22 mouse cellular contexts compared by ENCODE assay signal in genomic region chr9:85653401-85653800, GRCm38 (mm10).
DNase-seq lines count a peak whose midpoint lies in the region; ATAC-seq and TF ChIP-seq lines count a peak whose summit lies in the region.
"Had no signal": no experiment of that assay in that cellular context is flagged by ENCODE, and none has a peak within 500 bp of the region (broad histone marks: within the 10 kb centered on the region; RNA-seq: fewer than 3 reads in every experiment).

No protein-coding gene starts in this region.

- no peak overlapping the region for H3K4me3 ChIP-seq in heart, adult 2 months
- H3K4me3 ChIP-seq in heart, embryonic 12.5 days: no peak overlapping the region
- no peak overlapping the region for H3K4me3 ChIP-seq in heart, embryonic 11.5 days (ENCODE audit: low read depth, low read length)
- no peak overlapping the region for H3K4me3 ChIP-seq in neural tube, embryonic 15.5 days (replicated peaks)
- H3K4me3 ChIP-seq: embryonic facial prominence, embryonic 15.5 days; erythroblast, embryonic 14.5 days; forebrain, embryonic 10.5 days; heart, embryonic 15.5 days; hindbrain, embryonic 10.5 days; intestine, embryonic 15.5 days had no signal

- TF ChIP-seq EP300 in heart, adult 2 months (IDR thresholded peaks at IDR 0.05; ENCODE audit: insufficient read depth, low read depth, low read length): no peak

- H3K36me3 ChIP-seq in heart, adult 2 months (ENCODE audit: control insufficient read depth, insufficient read depth, low read length): peaks cover 6% of the 10 kb centered on the region; the same call in 1 of the 2 replicates
- no peaks in the 10 kb centered on the region for H3K36me3 ChIP-seq in heart, embryonic 12.5 days
- no peaks in the 10 kb centered on the region for H3K36me3 ChIP-seq in heart, embryonic 11.5 days (ENCODE audit: control insufficient read depth, insufficient read depth, low read length)
- H3K36me3 ChIP-seq in neural tube, embryonic 15.5 days: no peaks in the 10 kb centered on the region
- H3K36me3 ChIP-seq: embryonic facial prominence, embryonic 15.5 days; forebrain, embryonic 10.5 days; heart, embryonic 15.5 days; hindbrain, embryonic 10.5 days; intestine, embryonic 15.5 days had no signal

- WGBS in heart, adult 2 months: 20% methylated on average over 4 of the region's 4 CpGs
- 60% methylated on average over 4 of the region's 4 CpGs for WGBS in heart, embryonic 12.5 days
- WGBS in heart, embryonic 11.5 days (ENCODE audit: insufficient replicate concordance): 66% methylated on average over 4 of the region's 4 CpGs
- WGBS in neural tube, embryonic 15.5 days: 85% methylated on average over 4 of the region's 4 CpGs

- TF ChIP-seq CTCF in heart, adult 2 months (IDR thresholded peaks at IDR 0.05): no peak

- H3K27me3 ChIP-seq in heart, adult 2 months (ENCODE audit: control insufficient read depth, insufficient read depth, low read length): no peaks in the 10 kb centered on the region
- H3K27me3 ChIP-seq in heart, embryonic 12.5 days (replicated peaks): no peaks in the 10 kb centered on the region
- no peaks in the 10 kb centered on the region for H3K27me3 ChIP-seq in heart, embryonic 11.5 days (ENCODE audit: control insufficient read depth, insufficient read depth, low read length)
- H3K27me3 ChIP-seq in neural tube, embryonic 15.5 days (replicated peaks): no peaks in the 10 kb centered on the region
- H3K27me3 ChIP-seq: CH12.LX; embryonic facial prominence, embryonic 15.5 days; heart, embryonic 15.5 days; intestine, embryonic 15.5 days had no signal

- no peak overlapping the region for H3K4me2 ChIP-seq in heart, embryonic 12.5 days
- H3K4me2 ChIP-seq in heart, embryonic 11.5 days: no peak overlapping the region
- H3K4me2 ChIP-seq in neural tube, embryonic 15.5 days: no peak overlapping the region
- H3K4me2 ChIP-seq: embryonic facial prominence, embryonic 15.5 days; heart, embryonic 15.5 days; hindbrain, embryonic 14.5 days; intestine, embryonic 15.5 days had no signal

- no peaks in the 10 kb centered on the region for H3K79me2 ChIP-seq in heart, adult 2 months (replicated peaks; ENCODE audit: control insufficient read depth, insufficient read depth, low read length)

- H3K27ac ChIP-seq in heart, adult 2 months: peak overlapping the region; percentile 63
- no peak overlapping the region for H3K27ac ChIP-seq in heart, embryonic 12.5 days (ENCODE audit: poor library complexity, severe bottlenecking)
- H3K27ac ChIP-seq in heart, embryonic 11.5 days (ENCODE audit: low read depth, low read length): no peak overlapping the region
- no peak overlapping the region for H3K27ac ChIP-seq in neural tube, embryonic 15.5 days (replicated peaks)
- H3K27ac ChIP-seq: embryonic facial prominence, embryonic 15.5 days; forebrain, embryonic 10.5 days; heart, embryonic 15.5 days; hindbrain, embryonic 10.5 days; hindbrain, embryonic 14.5 days; intestine, embryonic 15.5 days had no signal

- H3K9ac ChIP-seq in heart, adult 2 months (ENCODE audit: low read depth, low read length): no peak overlapping the region
- no peak overlapping the region for H3K9ac ChIP-seq in heart, embryonic 12.5 days
- H3K9ac ChIP-seq in heart, embryonic 11.5 days (ENCODE audit: low read depth, low read length): no peak overlapping the region
- no peak overlapping the region for H3K9ac ChIP-seq in neural tube, embryonic 15.5 days (replicated peaks)
- H3K9ac ChIP-seq: embryonic facial prominence, embryonic 15.5 days; heart, embryonic 15.5 days; hindbrain, embryonic 14.5 days; intestine, embryonic 15.5 days had no signal

- H3K4me1 ChIP-seq in heart, adult 2 months (ENCODE audit: control insufficient read depth, insufficient read depth, low read length): peaks cover 4% of the 10 kb centered on the region
- H3K4me1 ChIP-seq in heart, embryonic 12.5 days (replicated peaks): peaks cover 5% of the 10 kb centered on the region; the same call in 1 of the 2 replicates
- H3K4me1 ChIP-seq in heart, embryonic 11.5 days (ENCODE audit: control insufficient read depth, insufficient read depth, low read length): no peaks in the 10 kb centered on the region
- H3K4me1 ChIP-seq in neural tube, embryonic 15.5 days: no peaks in the 10 kb centered on the region
- H3K4me1 ChIP-seq: forebrain, embryonic 10.5 days; hindbrain, embryonic 10.5 days; intestine, embryonic 15.5 days had no signal

- H3K9me3 ChIP-seq in heart, embryonic 12.5 days (replicated peaks): no peaks in the 10 kb centered on the region
- 0 out of 2 replicates have a peak, but pooled peaks cover 2% of the 10 kb centered on the region for H3K9me3 ChIP-seq in heart, embryonic 11.5 days (replicated peaks; ENCODE audit: control insufficient read depth, low read length)
- H3K9me3 ChIP-seq in neural tube, embryonic 15.5 days (replicated peaks): no peaks in the 10 kb centered on the region
- H3K9me3 ChIP-seq: embryonic facial prominence, embryonic 15.5 days; forebrain, embryonic 10.5 days; heart, embryonic 15.5 days; intestine, embryonic 15.5 days had no signal

- intact Hi-C loops in heart, adult 2 months (cut with DNase I): loop anchor here (10.0 kb wide), 1 partner anchor 239 kb away; no protein-coding TSS in a partner anchor
- intact Hi-C loops in heart, postnatal 10 days (cut with DNase I): no loop called here

- DNase-seq in embryo, embryonic 10.5 days (ENCODE audit: low spot score): peak; percentile 10
- DNase-seq in embryo, embryonic 11 days: no peak
- peak; percentile 16 to 24 for DNase-seq in heart, adult 2 months
- peak; percentile 32 to 43 for DNase-seq in heart, postnatal 10 days
- DNase-seq: adrenal gland, postnatal 25 days; cerebellum, adult 18-20 months; cerebellum, adult 9-11 months; cerebellum, postnatal 36 days; gastrocnemius, postnatal 25 days; kidney, adult 18-20 months had no signal

- TF ChIP-seq POLR2A in heart, adult 2 months (IDR thresholded peaks at IDR 0.05; ENCODE audit: insufficient read depth, low read depth, low read length): no peak

- no peak for ATAC-seq in heart, embryonic 12.5 days (ENCODE audit: insufficient number of reproducible peaks, low FRiP score)
- no peak for ATAC-seq in heart, embryonic 11.5 days (replicated peaks; ENCODE audit: insufficient number of reproducible peaks, low FRiP score, low TSS enrichment)
- ATAC-seq in neural tube, embryonic 15.5 days (ENCODE audit: low FRiP score): no peak
- ATAC-seq: forebrain, embryonic 14.5 days; intestine, embryonic 15.5 days had no signal
